Mouse (Mus musculus) liver, postnatal 0 days (tissue): Measurements from ENCODE around the gene Ttn. TPM values are rescaled to one million over a fixed set of nuclear protein-coding genes. Genes with fewer than 3 reads are reported as not detected.

Experiments used
- ATAC-seq: fragments of 200-750 bp; cut with Nextera tagmentation; 2 replicates; pipeline ENCODE4 v1.8.0; 2017; ENCODE audit warnings: mild to moderate bottlenecking, moderate library complexity
- DNase-seq: peaks from one replicate; pipeline ENCODE4 v3.0.0-alpha.2; 2016
- H3K27ac ChIP-seq: fragments of 300-500 bp; sonication (generic); 2 replicates; pipeline ENCODE4 v1.5.1; 2014; ENCODE audit warnings: antibody characterized with exemption, moderate library complexity, mild to moderate bottlenecking, low read depth
- H3K27me3 ChIP-seq: fragments of 300-500 bp; sonication (generic); 2 replicates; pipeline ENCODE4 v1.6.1; 2014; ENCODE audit warnings: low read length, control low read depth, mixed read lengths; ENCODE audit not compliant: insufficient read depth
- H3K36me3 ChIP-seq: fragments of 300-500 bp; sonication (generic); replicated peaks from 2 replicates; pipeline ENCODE4 v1.6.1; 2014; ENCODE audit warnings: mild to moderate bottlenecking, control low read depth, low read length, moderate library complexity, mixed read lengths; ENCODE audit not compliant: insufficient read depth
- H3K4me1 ChIP-seq: fragments of 300-500 bp; sonication (generic); 2 replicates; pipeline ENCODE4 v1.6.1; 2014; ENCODE audit warnings: antibody characterized with exemption, mild to moderate bottlenecking, control low read depth; ENCODE audit not compliant: insufficient read depth
- H3K4me2 ChIP-seq: fragments of 300-500 bp; sonication (generic); 2 replicates; pipeline ENCODE4 v1.6.1; 2014; ENCODE audit warnings: low read depth, mild to moderate bottlenecking, low read length, moderate library complexity, mixed read lengths
- H3K4me3 ChIP-seq: fragments of 300-500 bp; sonication (generic); 2 replicates; pipeline ENCODE4 v1.5.1; 2014; ENCODE audit warnings: low read depth, low read length
- H3K9ac ChIP-seq: fragments of 300-500 bp; sonication (generic); replicated peaks from 2 replicates; pipeline ENCODE4 v1.6.1; 2014; ENCODE audit warnings: mild to moderate bottlenecking, moderate library complexity
- H3K9me3 ChIP-seq: fragments of 300-500 bp; sonication (generic); 2 replicates; pipeline ENCODE4 v1.6.1; 2016; ENCODE audit warnings: mild to moderate bottlenecking, control low read depth, low read length, mixed read lengths
- CTCF ChIP-seq: sonication (generic); IDR thresholded peaks from 2 replicates; pipeline ENCODE4 v1.5.1; 2016; ENCODE audit warnings: antibody characterized with exemption, low read depth
- EP300 ChIP-seq: IDR thresholded peaks from 2 replicates; pipeline ENCODE4 v1.6.1; 2016; ENCODE audit warnings: antibody characterized with exemption, low read depth, mild to moderate bottlenecking
- WGBS: fragments of 180-500 bp; shearing (Covaris S2); extraction: QIAGEN DNeasy Blood & Tissue Kit; methylation state at CpG from one replicate; pipeline ENCODE4 v1.1.7; 2014; ENCODE audit not compliant: insufficient replicate concordance; 5-methylcytosine and 5-hydroxymethylcytosine counted together
- polyA plus RNA-seq: library from polyadenylated mRNA; unstranded; fragments of >200 nt; fragmentation: Nextera tagmentation; extraction: Ambion mirVana; gene quantifications from 2 replicates; pipeline ENCODE4 v1.2.1, GENCODE M21; 2015

Ttn gene
- polyA plus RNA-seq, 1 experiment from 2014 or later: 0.32 TPM

- no peak for TF ChIP-seq EP300
- no peak for TF ChIP-seq CTCF
- Histone ChIP-seq H3K4me2 (no peak overlapping the region), H3K9ac (no peak overlapping the region), H3K9me3 (no peaks in the 10 kb centered on the region), H3K27me3 (no peaks in the 10 kb centered on the region), H3K27ac (no peak overlapping the region), H3K4me1 (no peaks in the 10 kb centered on the region), H3K4me3 (no peak overlapping the region), H3K36me3 (no peaks in the 10 kb centered on the region)
- no peak for ATAC-seq
- WGBS: 84% methylated on average over 11 of the region's 11 CpGs
- DNase-seq: no peak
These were observed 79.0 kb downstream of the Ttn start for GRCm38 (mm10) chr2:76903351-76903750.

DNA sequence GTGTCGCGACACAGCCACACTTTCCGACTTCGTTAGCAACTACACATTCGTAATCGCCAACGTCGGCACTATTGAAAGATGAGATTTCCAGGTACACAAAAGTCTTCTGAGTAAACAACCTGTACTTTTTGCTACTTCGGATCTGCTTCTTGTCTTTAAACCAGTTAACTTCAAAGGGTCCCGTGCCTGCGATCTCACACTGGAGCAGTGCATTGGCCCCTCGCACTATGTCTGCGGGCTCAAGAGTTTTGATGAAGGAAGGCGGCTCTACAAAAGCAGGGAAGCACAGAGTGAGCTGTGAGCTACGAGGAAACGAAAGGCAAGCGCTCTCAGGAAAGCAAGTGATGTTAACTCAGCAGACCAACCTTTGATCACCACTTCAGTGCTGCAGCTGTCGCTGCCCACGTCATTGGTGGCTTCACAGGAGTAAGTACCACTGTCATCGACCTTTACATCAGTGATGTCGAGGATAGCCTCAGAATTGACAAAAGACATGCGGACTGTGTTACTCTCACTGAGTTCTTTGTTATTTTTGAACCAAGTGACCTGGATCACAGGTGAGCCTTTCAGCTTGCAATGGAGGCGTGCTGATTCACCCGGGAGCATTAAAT lies 80.8 kb downstream of the Ttn start:
- DNase-seq (no peak), ATAC-seq (no peak)
- no peak overlapping the region for H3K4me2 ChIP-seq
- no peak for TF ChIP-seq CTCF
- TF ChIP-seq EP300: no peak
- H3K27ac ChIP-seq: no peak overlapping the region
- no peaks in the 10 kb centered on the region for H3K36me3 ChIP-seq
- H3K27me3 ChIP-seq: no peaks in the 10 kb centered on the region
- WGBS: 83% methylated on average over 24 of the region's 24 CpGs
- no peak overlapping the region for H3K4me3 ChIP-seq
- no peaks in the 10 kb centered on the region for H3K9me3 ChIP-seq
- no peak overlapping the region for H3K9ac ChIP-seq
- no peaks in the 10 kb centered on the region for H3K4me1 ChIP-seq

- Histone ChIP-seq H3K9me3 (no peaks in the 10 kb centered on the region), H3K36me3 (no peaks in the 10 kb centered on the region), H3K27ac (no peak overlapping the region), H3K4me2 (no peak overlapping the region), H3K27me3 (no peaks in the 10 kb centered on the region), H3K4me3 (no peak overlapping the region), H3K4me1 (no peaks in the 10 kb centered on the region), H3K9ac (no peak overlapping the region)
- WGBS: 81% methylated on average over 11 of the region's 11 CpGs
- TF ChIP-seq CTCF (no peak), EP300 (no peak)
- ATAC-seq: no peak
- no peak for DNase-seq
These were observed 82.5 kb downstream of the Ttn start for GRCm38 (mm10) chr2:76899886-76900285.

DNA sequence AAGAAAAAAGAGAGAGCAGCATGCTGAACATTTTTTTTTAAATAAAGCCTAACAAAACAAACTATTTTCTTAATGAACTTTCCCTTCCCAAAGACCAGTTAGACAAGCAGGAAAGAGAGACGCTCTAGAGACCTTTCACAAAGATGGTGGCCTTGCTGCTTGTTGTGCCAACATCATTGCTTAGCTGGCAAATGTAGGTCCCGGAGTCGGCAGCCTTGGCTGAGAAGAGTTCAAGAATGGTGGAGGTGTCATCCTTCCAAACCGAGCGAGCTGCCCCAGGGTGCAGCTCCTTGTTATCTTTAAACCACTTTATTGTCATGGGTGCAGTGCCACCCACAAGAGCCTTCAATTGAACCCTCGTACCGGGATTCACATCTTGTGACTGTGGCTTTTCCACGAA lies 85.4 kb downstream of the Ttn start:
- Histone ChIP-seq H3K4me3 (no peak overlapping the region), H3K4me1 (no peaks in the 10 kb centered on the region), H3K27me3 (no peaks in the 10 kb centered on the region), H3K4me2 (no peak overlapping the region), H3K9ac (no peak overlapping the region), H3K36me3 (no peaks in the 10 kb centered on the region), H3K27ac (no peak overlapping the region), H3K9me3 (no peaks in the 10 kb centered on the region)
- ATAC-seq (no peak), DNase-seq (no peak)
- TF ChIP-seq EP300: no peak
- TF ChIP-seq CTCF: no peak
- 75% methylated on average over 8 of the region's 8 CpGs for WGBS

DNA sequence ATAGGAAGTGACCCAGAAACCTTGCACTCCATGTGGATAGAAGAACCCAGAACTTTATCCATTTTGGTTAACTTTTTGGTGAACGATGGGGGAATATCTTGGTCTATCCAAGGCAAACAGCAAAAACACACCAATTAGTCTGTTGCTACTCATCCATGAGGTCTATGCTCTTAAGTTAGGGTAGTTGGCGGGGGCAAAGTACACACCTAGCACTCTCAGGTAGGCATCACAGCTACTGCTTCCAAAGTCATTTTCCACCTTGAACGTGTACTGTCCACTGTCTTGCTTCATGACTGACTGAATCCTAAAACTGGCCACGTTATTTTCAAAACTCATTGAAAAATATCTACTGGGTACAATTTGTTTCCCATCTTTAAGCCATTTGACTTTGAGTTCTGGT lies 87.0 kb downstream of the Ttn start:
- WGBS: 79% methylated on average over 4 of the region's 4 CpGs
- no peaks in the 10 kb centered on the region for H3K27me3 ChIP-seq
- no peak overlapping the region for H3K4me2 ChIP-seq
- no peak overlapping the region for H3K4me3 ChIP-seq
- no peaks in the 10 kb centered on the region for H3K9me3 ChIP-seq
- ATAC-seq (no peak), DNase-seq (no peak)
- TF ChIP-seq EP300: no peak
- no peak for TF ChIP-seq CTCF
- no peak overlapping the region for H3K27ac ChIP-seq
- H3K4me1 ChIP-seq: no peaks in the 10 kb centered on the region
- H3K36me3 ChIP-seq: no peaks in the 10 kb centered on the region
- no peak overlapping the region for H3K9ac ChIP-seq

GRCm38 (mm10) chr2:76888721-76889120 lies 93.6 kb downstream of the Ttn start:
- no peaks in the 10 kb centered on the region for H3K36me3 ChIP-seq
- no peak overlapping the region for H3K4me2 ChIP-seq
- H3K4me3 ChIP-seq: no peak overlapping the region
- H3K4me1 ChIP-seq: no peaks in the 10 kb centered on the region
- ATAC-seq (no peak), DNase-seq (no peak)
- no peak for TF ChIP-seq EP300
- TF ChIP-seq CTCF: no peak
- no peak overlapping the region for H3K27ac ChIP-seq
- H3K9me3 ChIP-seq: no peaks in the 10 kb centered on the region
- H3K27me3 ChIP-seq: no peaks in the 10 kb centered on the region
- 77% methylated on average over 7 of the region's 7 CpGs for WGBS
- H3K9ac ChIP-seq: no peak overlapping the region

- Histone ChIP-seq H3K27ac (no peak overlapping the region), H3K27me3 (no peaks in the 10 kb centered on the region), H3K4me3 (no peak overlapping the region), H3K9ac (no peak overlapping the region), H3K4me1 (no peaks in the 10 kb centered on the region), H3K36me3 (no peaks in the 10 kb centered on the region), H3K4me2 (no peak overlapping the region), H3K9me3 (no peaks in the 10 kb centered on the region)
- TF ChIP-seq CTCF (no peak), EP300 (no peak)
- ATAC-seq: no peak
- WGBS: 74% methylated on average over 13 of the region's 13 CpGs
- DNase-seq: no peak
These were observed 96.5 kb downstream of the Ttn start for GRCm38 (mm10) chr2:76885855-76886254.
